Mouse (Mus musculus): ENCODE data around the gene Hes6.

DNA sequence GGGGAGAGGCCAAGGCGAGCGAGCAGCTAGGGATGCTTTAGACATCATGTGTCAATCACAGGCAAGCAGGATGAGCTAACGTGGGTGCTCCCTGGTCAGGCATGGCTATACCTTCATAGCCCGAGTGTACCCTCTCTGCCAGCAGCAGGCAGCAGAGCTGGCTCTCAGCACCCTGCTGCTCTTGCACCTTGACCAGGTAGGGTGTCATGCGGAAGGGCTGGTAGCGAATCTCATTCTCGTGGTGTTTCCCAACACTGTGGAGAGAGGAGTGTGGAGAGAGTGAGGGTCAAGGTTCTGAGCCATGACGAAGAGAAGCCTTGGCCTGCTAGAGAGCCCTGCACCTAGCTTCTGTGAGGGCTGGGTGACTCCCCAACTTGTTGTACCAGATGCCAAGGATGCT lies 25.9 kb upstream of the Hes6 start:
- TF ChIP-seq POLR2AphosphoS5 (IDR thresholded peaks at IDR 0.05; ENCODE audit: insufficient replicate concordance, low read depth, low read length) (no peak), CTCF (IDR thresholded peaks at IDR 0.05; ENCODE audit: low read depth, low read length) (no peak)

Data from G1E (cell line).